Mouse (Mus musculus) E14TG2a.4 (cell line): ENCODE measurements around the gene 1700123O20Rik.

Experiments used
- CTCF ChIP-seq: conservative IDR thresholded peaks from 2 replicates; pipeline ENCODE4 v1.5.1; 2014; ENCODE audit warnings: low read length
- NANOG ChIP-seq: IDR thresholded peaks from 2 replicates; pipeline ENCODE4 v1.6.1; 2014; ENCODE audit warnings: borderline replicate concordance, low read length, mixed read lengths

GRCm38 (mm10) chr14:54695042-54695441 is 9.0 kb downstream of the 1700123O20Rik start:
- TF ChIP-seq CTCF: no peak
- TF ChIP-seq NANOG: no peak
